Mouse (Mus musculus) kidney, adult 2 months (tissue): ENCODE data around the gene Mill2.

Source experiments
- CTCF ChIP-seq: fragments of 200-500 bp; conservative IDR thresholded peaks from 2 replicates; pipeline ENCODE4 v1.5.1; 2011; ENCODE audit warnings: low read depth, mild to moderate bottlenecking, control low read depth, low read length, moderate library complexity, mixed read lengths; ENCODE audit not compliant: insufficient read depth, insufficient read length
- POLR2A ChIP-seq: fragments of 200-500 bp; IDR thresholded peaks from one replicate; pipeline ENCODE4 v1.6.1; 2011; ENCODE audit warnings: low read depth, low read length, control low read depth

DNA sequence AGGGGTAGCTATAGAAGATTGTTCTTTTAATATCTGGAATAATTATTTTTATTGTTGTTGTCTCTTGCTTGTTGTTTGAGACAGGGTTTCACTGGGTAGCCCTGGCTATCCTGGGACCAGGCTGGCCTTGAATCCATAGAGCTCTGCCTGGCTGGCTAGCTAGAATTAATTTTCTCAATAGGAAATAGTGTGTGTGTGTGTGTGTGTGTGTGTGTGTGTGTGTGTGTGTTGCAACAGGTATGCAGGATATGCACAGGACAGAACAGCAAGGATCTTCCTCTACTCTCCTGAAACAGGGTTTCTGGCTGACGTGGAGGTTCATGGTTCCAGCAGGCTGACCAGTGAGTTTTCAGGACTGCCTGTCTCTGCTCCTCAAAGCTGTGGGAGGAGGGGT, 1.4 kb downstream of the Mill2 start:
- TF ChIP-seq CTCF: no peak
- TF ChIP-seq POLR2A: no peak
